Mouse (Mus musculus) Patski (cell line): ENCODE results near the gene Cby3. TPM values are rescaled to one million over a fixed set of nuclear protein-coding genes. Genes with fewer than 3 reads are reported as not detected.

Source experiments
- ATAC-seq: fragments of 100-300 bp; one replicate; pipeline ENCODE4 v1.8.0; 2021
- CTCF ChIA-PET: fragments of 350-600 bp; sonication (Branson Sonifier 250); formaldehyde crosslinking; loops from one replicate; lab custom pipeline; 2022; ENCODE audit warnings: inconsistent platforms; lab: Charles Lee
- POLR2A ChIA-PET: fragments of 350-600 bp; sonication (Branson Sonifier 250); formaldehyde crosslinking; loops from one replicate; lab custom pipeline; 2022; ENCODE audit warnings: antibody characterized with exemption, inconsistent platforms; lab: Charles Lee
- DNase-seq: peaks from one replicate; pipeline ENCODE4 v3.0.0-alpha.2; 2011; ENCODE audit warnings: low read depth, low spot score
- H3K27me3 ChIP-seq: fragments of 371-371 bp; one replicate; pipeline ENCODE4 v1.5.1; 2021
- CTCF ChIP-seq: fragments of 100-300 bp; IDR thresholded peaks from one replicate; pipeline ENCODE4 v1.5.1; 2021
- in situ Hi-C: fragments of 300-500 bp; cut with MboI; formaldehyde crosslinking; loops from 3 replicates; pipeline ENCODE4 v1.11.1; 2018; ENCODE audit warnings: low pct_unique_long_range_greater_than_20kb, mixed read lengths
- polyA plus RNA-seq: library from polyadenylated mRNA; unstranded; gene quantifications from one replicate; pipeline ENCODE4 v1.2.3, GENCODE M21; 2021

Cby3 gene
- polyA plus RNA-seq, 1 experiment from 2014 or later: not detected

GRCm38 (mm10) chr11:50398803-50399202, 44.5 kb downstream of the Cby3 start:
- ATAC-seq: no peak
- in situ Hi-C loops: loop anchor here (25.0 kb wide), 1 partner anchor 1562 kb away; the partner anchor contains the start of genes Gm12184 and Trim7

GRCm38 (mm10) chr11:50402481-50402880, 48.2 kb downstream of the Cby3 start:
- CTCF ChIA-PET: no interaction called here
- TF ChIP-seq CTCF: no peak
- POLR2A ChIA-PET: no interaction called here
- DNase-seq (no peak), ATAC-seq (no peak)
- in situ Hi-C loops: no loop called here
- H3K27me3 ChIP-seq: no peaks in the 10 kb centered on the region

More at GRCm38 (mm10) chr11:50398803-50399202, 44.5 kb downstream of the Cby3 start:
- DNase-seq: no peak
- no peaks in the 10 kb centered on the region for H3K27me3 ChIP-seq
- POLR2A ChIA-PET: no interaction called here
- CTCF ChIA-PET: interaction anchor here (1.0 kb wide), 1 partner anchor 11 kb away, joined by 4 read pairs; no protein-coding TSS in a partner anchor
- no peak for TF ChIP-seq CTCF

- in situ Hi-C loops: no loop called here
- H3K27me3 ChIP-seq: no peaks in the 10 kb centered on the region
- ChIA-PET POLR2A (no interaction called here), CTCF (no interaction called here)
- ATAC-seq (no peak), DNase-seq (no peak)
- TF ChIP-seq CTCF: no peak
Measured at GRCm38 (mm10) chr11:50403367-50404014, 49.2 kb downstream of the Cby3 start.

- DNase-seq (no peak), ATAC-seq (no peak)
- CTCF ChIA-PET: interaction anchor here (0.9 kb wide), 1 partner anchor 18 kb away, joined by 3 read pairs; no protein-coding TSS in a partner anchor
- H3K27me3 ChIP-seq: no peaks in the 10 kb centered on the region
- in situ Hi-C loops: no loop called here
- no peak for TF ChIP-seq CTCF
- POLR2A ChIA-PET: no interaction called here
Measured at GRCm38 (mm10) chr11:50407235-50407634, 53.0 kb downstream of the Cby3 start.

Other genes starting within 250 kb of the Cby3 start
- gene Tbc1d9b, start 223.1 kb upstream of the Cby3 start, polyA plus RNA-seq: 90.9 TPM
- gene Mrnip, start 180.0 kb upstream of the Cby3 start, polyA plus RNA-seq: 5.9 TPM
- 530 TPM for gene Sqstm1, start 143.6 kb upstream of the Cby3 start, polyA plus RNA-seq
- gene Mgat4b, start 143.6 kb upstream of the Cby3 start, polyA plus RNA-seq: 200 TPM
- not detected for gene Ltc4s, start 115.8 kb upstream of the Cby3 start, polyA plus RNA-seq
- gene Maml1, start 62.2 kb upstream of the Cby3 start, polyA plus RNA-seq: 21.5 TPM
- 801 TPM for gene Canx, start 28.8 kb upstream of the Cby3 start, polyA plus RNA-seq
- 503 TPM for gene Hnrnph1, start 22.5 kb downstream of the Cby3 start, polyA plus RNA-seq
- 35.8 TPM for gene Rufy1, start 76.7 kb downstream of the Cby3 start, polyA plus RNA-seq
- gene Adamts2, start 247.6 kb downstream of the Cby3 start, polyA plus RNA-seq: 1.7 TPM